Mouse (Mus musculus): ENCODE measurements at regions not wholly inside any gene's neighbourhood (a gene's known extent, or its start where the extent isn't known, plus 50 kb on each side); places are given as distances from the start of the nearest gene placed in this dataset.

DNA sequence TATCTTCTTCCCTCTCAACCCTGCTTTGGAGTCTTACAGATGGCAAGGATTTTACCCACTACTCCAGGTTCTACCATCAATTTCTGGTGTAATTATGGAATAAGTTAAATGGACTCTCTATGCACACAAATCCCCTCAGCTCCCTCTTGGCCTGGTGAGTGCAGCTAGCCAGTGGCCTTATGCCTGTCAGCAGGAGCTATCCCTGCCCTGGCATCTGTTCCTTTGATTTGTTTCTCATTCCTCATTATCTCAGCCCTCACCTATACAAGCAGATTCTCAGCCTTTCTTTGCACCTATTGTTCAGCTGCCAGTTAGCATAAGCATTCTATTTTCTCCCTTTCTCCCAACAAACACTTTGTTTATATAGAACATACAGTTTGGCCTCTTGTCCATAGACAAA, 150.3 kb downstream of the Rnf152 start:
- in situ Hi-C loops (cut with MseI, MboI): no loop called here

DNA sequence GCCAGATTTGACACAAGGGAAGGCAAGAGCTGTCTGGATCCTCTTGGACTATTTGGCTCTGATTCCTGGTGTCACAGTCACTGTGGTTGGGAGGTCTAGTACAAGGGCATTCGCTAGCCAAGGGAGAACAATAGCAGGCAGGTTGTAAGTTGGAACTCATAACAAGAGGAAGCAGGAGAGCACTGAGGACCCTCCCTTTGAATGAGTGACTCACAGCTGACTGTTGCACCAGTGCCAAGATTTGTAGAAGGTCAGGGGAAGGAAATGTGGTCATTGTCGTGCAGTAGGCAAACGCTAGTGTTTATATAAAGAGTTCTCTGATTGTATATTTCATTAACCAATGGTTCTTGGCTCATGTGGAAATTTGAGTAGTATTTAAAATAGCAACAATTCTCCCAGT, 157.2 kb downstream of the Rnf152 start:
- in situ Hi-C loops (cut with MseI, MboI): no loop called here

GRCm38 (mm10) chr1:105191126-105191525, 165.4 kb downstream of the Rnf152 start:
- in situ Hi-C loops (cut with MseI, MboI): no loop called here

DNA sequence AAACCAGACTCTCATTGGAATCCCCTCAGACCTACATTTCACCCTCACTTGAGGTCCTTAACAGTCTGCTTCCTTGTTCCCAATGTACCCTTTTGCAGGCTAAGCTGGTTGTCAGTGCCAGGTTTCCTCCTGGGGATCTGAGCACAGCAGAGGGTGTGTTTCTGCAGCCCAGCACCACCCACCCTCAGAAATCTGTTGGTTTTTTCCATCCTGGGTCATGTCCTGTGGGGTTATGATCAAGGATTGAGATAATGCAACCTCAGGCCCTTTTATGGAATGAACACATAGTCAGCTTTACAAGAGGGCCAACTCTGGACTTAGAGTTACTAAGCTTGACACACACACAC, 167.6 kb downstream of the Rnf152 start:
- in situ Hi-C loops (cut with MseI, MboI): no loop called here

- in situ Hi-C loops (cut with MseI, MboI): no loop called here
Measured at GRCm38 (mm10) chr1:105188210-105188919, 168.1 kb downstream of the Rnf152 start.

GRCm38 (mm10) chr1:105184470-105184869, 172.0 kb downstream of the Rnf152 start:
- in situ Hi-C loops (cut with MseI, MboI): no loop called here

- in situ Hi-C loops (cut with MseI, MboI): no loop called here
Measured at GRCm38 (mm10) chr1:105179371-105179823, 177.1 kb downstream of the Rnf152 start.

- in situ Hi-C loops (cut with MseI, MboI): no loop called here
Measured at GRCm38 (mm10) chr1:105178773-105179172, 177.7 kb downstream of the Rnf152 start.

- in situ Hi-C loops (cut with MseI, MboI): no loop called here
Measured at GRCm38 (mm10) chr1:105177938-105178337, 178.6 kb downstream of the Rnf152 start.

- in situ Hi-C loops (cut with MseI, MboI): no loop called here
Measured at GRCm38 (mm10) chr1:105177015-105177762, 179.3 kb downstream of the Rnf152 start.

DNA sequence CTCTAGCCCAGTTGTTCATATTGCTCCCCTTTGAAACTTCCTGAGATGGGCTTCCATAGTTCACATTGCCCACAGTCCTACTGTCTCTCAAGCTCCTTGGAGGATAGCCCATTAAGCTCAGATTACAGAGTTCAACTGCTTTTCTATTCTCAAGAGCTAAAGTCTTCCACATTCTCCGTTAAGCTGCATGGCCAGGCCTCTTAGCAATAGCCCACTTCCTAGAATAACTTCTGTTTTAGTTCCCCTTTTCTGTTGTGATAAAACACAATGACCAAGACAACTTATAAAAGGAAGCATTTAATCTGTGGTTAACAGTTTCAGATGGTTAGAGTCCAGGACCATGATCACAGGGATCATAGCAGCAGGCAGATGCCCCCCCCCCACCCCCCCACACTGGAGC, 185.5 kb downstream of the Rnf152 start:
- in situ Hi-C loops (cut with MseI, MboI): no loop called here

GRCm38 (mm10) chr1:105170114-105170506, 186.4 kb downstream of the Rnf152 start:
- in situ Hi-C loops (cut with MseI, MboI): no loop called here

DNA sequence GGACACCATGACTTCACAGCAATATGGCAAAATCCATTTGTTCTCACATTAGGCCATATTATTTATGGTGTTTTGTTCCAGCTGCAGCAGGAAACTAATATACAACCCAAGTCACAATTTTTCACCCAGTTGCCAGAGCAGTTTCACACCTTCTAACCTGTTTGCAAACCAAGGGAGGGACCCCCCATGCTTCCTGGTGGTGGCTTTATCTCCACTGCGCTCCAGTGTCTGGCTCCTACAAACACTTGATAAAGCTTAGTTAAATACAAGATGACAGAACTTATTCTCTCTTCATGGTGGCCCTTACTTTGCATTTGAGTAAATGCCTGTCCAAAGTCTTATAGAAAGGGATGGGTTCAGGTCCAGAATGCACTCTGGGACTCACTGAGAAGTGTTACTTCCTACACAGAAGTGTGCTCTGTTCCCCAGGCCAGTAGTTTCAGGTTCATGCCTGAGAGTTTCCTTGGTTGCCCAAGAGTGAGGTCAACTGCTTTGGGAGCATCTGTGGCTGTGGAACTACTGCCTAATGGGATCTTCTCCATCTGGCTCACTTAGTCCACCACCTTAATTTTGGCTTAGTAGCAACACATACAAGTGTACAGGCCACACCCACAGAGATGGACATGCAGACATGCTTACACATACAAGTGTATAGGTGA, 186.9 kb downstream of the Rnf152 start:
- in situ Hi-C loops (cut with MseI, MboI): no loop called here

DNA sequence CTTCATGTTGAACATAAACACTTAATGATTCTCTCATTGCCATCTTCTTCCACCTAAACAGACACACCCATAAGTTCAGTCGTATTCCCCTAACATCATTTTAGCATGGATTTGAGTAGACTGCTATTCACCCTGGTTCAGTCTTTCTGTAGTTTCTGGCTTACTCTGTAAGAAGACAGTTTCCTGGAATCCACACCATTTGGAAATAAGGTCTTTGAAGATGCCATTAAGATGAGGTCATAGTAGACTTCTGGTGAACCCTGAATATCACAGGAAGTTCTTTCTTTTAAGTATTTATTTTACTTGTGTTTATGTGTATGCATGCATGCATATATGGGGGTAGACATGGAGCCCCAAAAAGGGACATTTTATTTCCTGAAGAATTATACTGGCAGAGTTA, 187.7 kb downstream of the Rnf152 start:
- in situ Hi-C loops (cut with MseI, MboI): no loop called here

GRCm38 (mm10) chr1:105157459-105158124, 198.9 kb downstream of the Rnf152 start:
- in situ Hi-C loops (cut with MseI, MboI): no loop called here

GRCm38 (mm10) chr1:105152175-105152828, 204.2 kb downstream of the Rnf152 start:
- in situ Hi-C loops (cut with MseI, MboI): no loop called here

DNA sequence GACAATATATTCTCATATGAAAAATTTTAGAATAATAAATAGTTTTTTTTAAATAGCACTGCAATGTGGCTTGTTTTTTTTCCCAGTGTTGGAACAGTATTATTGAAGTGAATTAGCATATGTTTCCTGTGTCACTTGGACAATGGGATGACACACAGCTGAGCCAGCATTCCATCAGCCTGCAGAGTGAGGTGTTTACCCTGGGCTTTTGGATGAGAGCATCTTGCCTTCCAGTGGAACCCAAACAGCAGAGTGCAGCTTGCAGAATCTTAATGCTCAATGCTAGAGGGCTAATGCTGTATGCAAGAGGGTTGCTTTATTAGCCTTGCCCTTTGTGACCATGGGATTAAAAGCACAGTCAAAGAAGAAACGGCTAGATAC, 205.1 kb downstream of the Rnf152 start:
- in situ Hi-C loops (cut with MseI, MboI): no loop called here

GRCm38 (mm10) chr1:105150624-105151465, 205.7 kb downstream of the Rnf152 start:
- in situ Hi-C loops (cut with MseI, MboI): no loop called here

GRCm38 (mm10) chr1:105148792-105149191, 207.7 kb downstream of the Rnf152 start:
- in situ Hi-C loops (cut with MseI, MboI): no loop called here

DNA sequence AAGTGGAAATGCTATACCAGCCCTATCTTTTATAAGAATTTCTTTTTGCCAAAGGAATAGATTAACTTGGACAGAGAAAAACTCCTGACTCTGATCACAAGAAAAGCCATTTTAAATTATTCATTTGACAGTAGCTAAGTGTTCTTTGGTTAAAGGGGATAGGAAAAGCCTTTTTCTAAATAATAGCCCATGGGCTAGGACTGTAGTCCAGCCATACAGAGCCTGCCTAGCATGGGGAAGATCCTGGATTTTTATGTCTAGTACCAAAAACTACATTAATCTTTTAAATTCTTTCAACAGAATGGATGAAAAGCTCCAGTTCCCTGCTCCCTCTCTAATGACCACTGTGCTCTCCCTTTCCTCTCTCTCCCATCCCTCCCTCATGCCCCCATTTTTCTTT, 208.5 kb downstream of the Rnf152 start:
- in situ Hi-C loops (cut with MseI, MboI): no loop called here

DNA sequence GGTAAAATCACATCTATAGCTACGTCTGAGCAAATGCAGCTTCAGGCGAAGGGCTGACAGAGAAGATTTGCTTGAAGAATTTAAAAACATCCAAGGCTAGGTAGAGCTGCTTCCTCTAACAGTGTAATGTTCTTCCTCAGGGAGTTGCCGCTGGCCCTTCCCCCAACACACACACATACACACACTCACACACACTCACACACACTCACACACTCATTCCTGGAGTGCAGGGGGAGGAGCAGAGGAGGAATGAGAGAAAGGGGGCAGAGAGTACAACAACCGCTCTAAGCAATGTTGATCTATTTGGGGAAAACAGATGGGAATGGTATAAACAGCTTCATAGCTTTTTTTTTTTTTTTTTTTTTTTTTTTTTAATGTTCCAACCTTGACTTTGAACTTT, 232.6 kb downstream of the Rnf152 start:
- in situ Hi-C loops (cut with MseI, MboI): no loop called here
